Comparison of ENCODE assay signal across 28 mouse cellular contexts in the genomic region with DNA sequence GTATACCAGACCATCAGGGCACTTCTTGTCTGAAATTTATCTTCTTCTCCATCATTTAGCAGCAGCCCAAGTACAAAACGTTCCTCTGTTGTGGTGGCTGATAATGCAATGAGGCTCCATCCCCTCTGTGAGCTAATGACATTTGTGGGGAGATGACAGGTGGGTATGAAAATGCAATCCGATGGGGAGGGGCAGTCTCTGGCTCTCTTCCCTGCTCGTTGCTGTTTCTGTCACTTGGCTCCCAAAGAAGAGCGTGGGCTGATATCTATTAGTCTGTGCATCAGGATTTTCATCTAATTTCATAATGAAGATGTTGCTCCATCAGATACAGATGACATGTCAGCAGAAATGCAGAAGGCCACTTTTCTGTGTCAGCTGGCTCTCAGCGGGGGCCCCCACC.
"Had no signal": no experiment of that assay in that cellular context is flagged by ENCODE, and none has a peak within 500 bp of the region (broad histone marks: within the 10 kb centered on the region; RNA-seq: fewer than 3 reads in every experiment).

No protein-coding gene starts in this region.

- H3K27ac ChIP-seq: limb, embryonic 10.5 days; limb, embryonic 12.5 days; limb, embryonic 13.5 days; limb, embryonic 15.5 days; liver, embryonic 12.5 days; liver, embryonic 13.5 days; liver, embryonic 14.5 days; liver, embryonic 15.5 days; lung, embryonic 15.5 days; macrophage; midbrain, embryonic 10.5 days; midbrain, embryonic 12.5 days; midbrain, embryonic 13.5 days; midbrain, embryonic 15.5 days; neural tube, embryonic 12.5 days had no signal

- DNase-seq: left cerebral cortex, postnatal 4 days; liver; liver, embryonic 13.5 days; liver, postnatal 0 days; lung, adult 18-20 months; lung, adult 2 months; lung, embryonic 14.5 days; lung, postnatal 10 days; lung, postnatal 14 days; lung, postnatal 36 days; lung, postnatal 4 days; midbrain, embryonic 14.5 days had no signal

- H3K4me3 ChIP-seq: limb, embryonic 10.5 days; limb, embryonic 12.5 days; limb, embryonic 13.5 days; limb, embryonic 15.5 days; liver, embryonic 12.5 days; liver, embryonic 13.5 days; liver, embryonic 15.5 days; lung, embryonic 15.5 days; megakaryocyte, embryonic 14.5 days; midbrain, embryonic 10.5 days; midbrain, embryonic 12.5 days; midbrain, embryonic 13.5 days; midbrain, embryonic 15.5 days; myocyte; neural tube, embryonic 12.5 days had no signal
